Mouse (Mus musculus) lung, adult 2 months (tissue): ENCODE data around the gene Tap1. TPM values are rescaled to one million over a fixed set of nuclear protein-coding genes. Genes with fewer than 3 reads are reported as not detected.

Source experiments
- DNase-seq: peaks from one replicate; pipeline ENCODE4 v3.0.0; 2022
- H3K4me1 ChIP-seq: fragments of 200-500 bp; 2 replicates; pipeline ENCODE4 v1.6.1; 2011; ENCODE audit warnings: low read length; ENCODE audit not compliant: control insufficient read depth, insufficient read depth
- H3K4me3 ChIP-seq: fragments of 200-500 bp; replicated peaks from 2 replicates; pipeline ENCODE3; 2011; ENCODE audit warnings: low read depth, mild to moderate bottlenecking, control low read depth, low read length; ENCODE audit errors: extremely low read depth
- CTCF ChIP-seq: fragments of 200-500 bp; IDR thresholded peaks from 2 replicates; pipeline ENCODE4 v1.5.1; 2011; ENCODE audit warnings: mild to moderate bottlenecking, low read length, control low read depth; ENCODE audit not compliant: insufficient read depth
- POLR2A ChIP-seq: fragments of 200-500 bp; IDR thresholded peaks from 2 replicates; pipeline ENCODE4 v1.6.1; 2011; ENCODE audit warnings: low read depth, mild to moderate bottlenecking, control low read depth, low read length, borderline replicate concordance; ENCODE audit errors: extremely low read depth
- WGBS: fragments of 180-500 bp; shearing (Covaris S2); methylation state at CpG from one replicate; pipeline ENCODE4 v1.1.7; 2018; 5-methylcytosine and 5-hydroxymethylcytosine counted together
- polyA plus RNA-seq: library from polyadenylated mRNA; depleted of rRNA; stranded (reverse); fragments of >200 nt; gene quantifications from 2 replicates; pipeline ENCODE4 v1.2.3, GENCODE M21; 2012

The Tap1 gene
- polyA plus RNA-seq, 1 experiment, result 45.1 TPM

DNA sequence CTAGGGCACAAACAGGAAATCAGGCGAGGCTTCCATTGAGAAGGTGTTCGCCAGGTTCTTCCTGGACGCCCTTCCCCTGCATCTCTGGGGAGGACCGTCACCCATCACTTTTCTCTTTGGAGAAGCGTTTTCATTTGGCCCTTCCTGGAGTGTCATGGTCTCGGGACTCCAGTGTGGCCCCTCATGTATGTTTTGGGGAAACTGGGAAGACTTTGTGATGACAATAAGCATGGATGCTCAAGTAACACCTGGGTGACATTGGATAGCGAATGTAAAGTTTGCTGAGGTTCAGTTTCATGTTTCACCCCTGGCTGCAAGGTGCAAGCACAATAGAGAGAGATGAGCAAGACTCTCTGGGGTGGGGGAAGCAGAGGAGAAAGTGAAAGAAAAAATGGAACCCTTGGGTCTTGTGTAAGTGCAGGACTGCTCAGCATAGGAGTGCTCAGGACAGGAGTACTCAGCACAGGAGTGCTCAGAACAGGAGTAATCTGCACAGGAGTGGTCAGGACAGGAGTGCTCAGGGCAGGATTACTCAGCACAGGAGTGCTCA is 14.2 kb downstream of the Tap1 start:
- no peak for DNase-seq

GRCm38 (mm10) chr17:34202760-34203442 is 15.5 kb downstream of the Tap1 start:
- no peak overlapping the region for H3K4me3 ChIP-seq
- H3K4me1 ChIP-seq, result peaks cover 10% of the 10 kb centered on the region
- 80% methylated on average over 4 of the region's 4 CpGs for WGBS
- no peak for TF ChIP-seq CTCF
- TF ChIP-seq POLR2A, result no peak
- no peak for DNase-seq

More for the DNA sequence above, 14.2 kb downstream of the Tap1 start:
- Histone ChIP-seq H3K4me1 (peaks cover 10% of the 10 kb centered on the region), H3K4me3 (no peak overlapping the region)
- TF ChIP-seq POLR2A (no peak), CTCF (no peak)
- 74% methylated on average over 7 of the region's 7 CpGs for WGBS

DNA sequence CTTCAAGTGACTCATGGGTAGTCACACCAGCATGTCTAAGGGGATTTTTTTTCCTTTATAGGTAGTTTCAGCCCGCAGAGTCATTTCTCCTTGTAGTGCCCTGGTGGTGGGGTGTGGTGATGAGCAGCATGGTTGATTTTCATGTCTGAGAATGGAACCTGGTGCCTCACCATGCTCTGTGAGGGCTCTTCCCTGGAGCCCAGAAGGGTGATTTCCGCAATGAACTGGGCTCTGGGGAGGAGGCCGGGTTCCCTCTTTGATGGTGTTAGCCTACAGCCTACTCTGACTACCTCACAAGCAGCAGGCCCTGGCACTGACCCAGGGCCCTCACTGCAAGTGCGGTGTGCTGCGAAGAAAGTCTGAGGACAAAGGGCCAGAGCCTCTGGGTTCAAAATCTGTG is 16.1 kb downstream of the Tap1 start, which contains the start of gene Tap2:
TSS of gene Tap2 (plus strand) at position 84 of the 400 bp plus-strand sequence.
- TF ChIP-seq POLR2A, result no peak
- no peak for TF ChIP-seq CTCF
- Histone ChIP-seq H3K4me1 (peaks cover 10% of the 10 kb centered on the region), H3K4me3 (peak within 1 kb of the TSS; percentile 95)
- 73% methylated on average over 5 of the region's 5 CpGs for WGBS
- DNase-seq, result no peak

DNA sequence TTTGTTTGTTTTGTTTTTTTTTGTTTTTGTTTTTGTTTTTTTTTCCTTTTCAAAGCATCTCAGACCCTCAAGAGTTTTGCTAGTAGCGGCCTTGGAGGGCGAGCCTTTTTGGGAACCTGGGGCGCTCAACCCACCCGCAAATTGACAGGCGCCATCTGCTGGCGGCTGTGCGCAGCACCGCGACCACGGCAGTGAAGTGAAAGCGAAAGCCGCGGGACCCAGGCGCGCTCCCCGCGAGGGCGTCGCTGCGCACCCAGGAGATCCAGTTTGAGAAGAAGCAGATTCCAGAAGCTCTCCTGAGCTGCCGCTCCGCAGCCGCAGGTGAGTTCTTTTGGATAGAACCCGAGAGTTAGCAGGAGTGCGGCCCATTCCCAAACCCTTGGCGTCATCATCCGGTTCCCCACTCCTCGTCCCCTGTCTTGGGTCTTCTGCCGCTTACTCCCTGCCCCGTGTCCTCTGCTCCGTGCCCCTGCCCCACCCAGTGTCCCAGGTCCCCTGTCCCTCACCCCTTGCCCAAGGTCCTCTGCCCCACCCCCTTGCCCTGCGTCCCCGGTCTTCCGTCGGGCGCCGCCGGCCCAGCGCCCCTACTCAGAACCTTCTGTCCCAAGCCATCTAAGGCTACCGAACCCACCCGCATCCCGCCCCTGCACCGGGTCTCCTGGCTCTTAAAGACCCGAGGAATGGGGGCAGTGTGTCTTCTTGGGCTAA is 17.1 kb downstream of the Tap1 start:
- peak; percentile 93 for DNase-seq

DNA sequence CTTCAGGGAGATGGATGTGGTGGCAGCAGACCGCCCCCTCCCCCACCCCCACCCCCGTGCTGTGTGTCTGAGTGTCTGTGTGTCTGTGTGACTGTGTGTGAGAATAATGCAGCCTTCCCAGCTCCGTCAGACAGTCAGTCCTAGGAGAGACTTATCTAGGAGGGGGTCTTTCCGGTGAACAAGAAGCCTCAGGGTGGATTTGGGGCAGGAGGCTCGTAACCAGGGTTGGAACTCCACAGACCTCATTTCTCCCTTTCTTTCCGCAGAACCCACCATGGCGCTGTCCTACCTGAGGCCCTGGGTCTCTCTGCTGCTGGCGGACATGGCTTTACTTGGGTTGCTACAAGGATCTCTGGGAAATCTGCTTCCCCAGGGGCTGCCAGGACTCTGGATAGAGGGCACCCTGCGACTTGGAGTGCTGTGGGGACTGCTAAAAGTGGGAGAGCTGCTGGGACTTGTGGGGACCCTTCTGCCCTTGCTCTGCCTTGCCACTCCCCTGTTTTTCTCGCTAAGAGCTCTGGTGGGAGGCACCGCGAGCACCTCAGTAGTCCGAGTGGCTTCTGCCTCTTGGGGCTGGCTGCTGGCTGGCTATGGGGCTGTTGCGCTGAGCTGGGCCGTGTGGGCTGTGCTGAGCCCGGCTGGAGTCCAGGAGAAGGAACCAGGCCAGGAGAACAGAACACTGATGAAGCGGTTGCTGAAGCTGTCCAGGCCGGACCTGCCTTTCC is 17.8 kb downstream of the Tap1 start:
- WGBS, result 8% methylated on average over 18 of the region's 18 CpGs
- H3K4me3 ChIP-seq, result peak overlapping the region; percentile 95
- TF ChIP-seq CTCF (no peak), POLR2A (0 out of 2 replicates have a peak, but pooled peaks have one; percentile 3)
- peaks cover 7% of the 10 kb centered on the region for H3K4me1 ChIP-seq
- DNase-seq, result peak; percentile 37

More for the DNA sequence above, 17.1 kb downstream of the Tap1 start:
- H3K4me3 ChIP-seq, result peak overlapping the region; percentile 95
- peaks cover 7% of the 10 kb centered on the region for H3K4me1 ChIP-seq
- WGBS, result under 1% methylated on average over 44 of the region's 44 CpGs
- TF ChIP-seq CTCF (peak; percentile 74), POLR2A (peak; percentile 72; the same call in 1 of the 2 replicates)

DNA sequence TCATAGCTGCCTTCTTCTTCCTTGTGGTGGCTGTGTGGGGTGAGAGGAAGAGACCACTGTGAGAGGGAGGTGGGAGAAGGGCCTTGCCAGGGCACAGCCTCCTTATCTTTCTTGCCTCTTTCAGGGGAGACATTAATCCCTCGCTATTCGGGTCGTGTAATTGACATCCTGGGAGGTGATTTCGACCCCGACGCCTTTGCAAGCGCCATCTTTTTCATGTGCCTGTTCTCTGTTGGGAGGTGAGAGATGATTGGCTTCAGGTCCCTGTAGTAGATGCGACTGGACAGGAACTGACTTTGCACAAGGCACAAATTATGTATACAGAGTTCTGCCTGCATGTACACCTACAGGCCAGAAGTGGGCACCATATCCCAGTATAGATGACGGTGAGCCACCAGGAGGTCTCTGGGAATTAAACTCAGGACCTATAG is 18.4 kb downstream of the Tap1 start:
- H3K4me3 ChIP-seq, result peak overlapping the region; percentile 95

DNA sequence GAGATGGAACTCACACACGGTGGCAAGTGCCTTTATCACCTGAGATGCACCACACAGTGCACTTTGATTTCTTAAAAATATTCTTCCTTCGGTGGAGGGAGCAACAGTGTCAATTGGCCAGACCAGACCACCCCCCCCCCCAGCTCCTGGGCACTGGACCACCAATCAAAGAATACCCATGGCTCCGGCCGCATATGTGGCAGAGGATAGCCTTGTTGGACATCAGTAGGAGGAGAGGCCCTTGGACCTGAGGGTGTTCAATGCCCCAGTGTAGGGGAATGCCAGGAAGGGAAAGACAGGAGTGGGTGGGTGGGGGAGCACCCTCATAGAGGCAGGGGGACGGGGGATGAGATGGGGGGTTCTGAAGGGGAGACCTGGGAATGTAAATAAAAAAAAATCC is 19.4 kb downstream of the Tap1 start:
- no peak overlapping the region for H3K4me3 ChIP-seq
- peaks cover 7% of the 10 kb centered on the region for H3K4me1 ChIP-seq
- TF ChIP-seq CTCF (no peak), POLR2A (no peak)
- no peak for DNase-seq
- WGBS, result 90% methylated on average over 5 of the region's 5 CpGs

More for the DNA sequence above, 18.4 kb downstream of the Tap1 start:
- TF ChIP-seq POLR2A (no peak), CTCF (peak; percentile 48)
- DNase-seq, result peak; percentile 41
- WGBS, result 16% methylated on average over 9 of the region's 9 CpGs
- H3K4me1 ChIP-seq, result peaks cover 7% of the 10 kb centered on the region

DNA sequence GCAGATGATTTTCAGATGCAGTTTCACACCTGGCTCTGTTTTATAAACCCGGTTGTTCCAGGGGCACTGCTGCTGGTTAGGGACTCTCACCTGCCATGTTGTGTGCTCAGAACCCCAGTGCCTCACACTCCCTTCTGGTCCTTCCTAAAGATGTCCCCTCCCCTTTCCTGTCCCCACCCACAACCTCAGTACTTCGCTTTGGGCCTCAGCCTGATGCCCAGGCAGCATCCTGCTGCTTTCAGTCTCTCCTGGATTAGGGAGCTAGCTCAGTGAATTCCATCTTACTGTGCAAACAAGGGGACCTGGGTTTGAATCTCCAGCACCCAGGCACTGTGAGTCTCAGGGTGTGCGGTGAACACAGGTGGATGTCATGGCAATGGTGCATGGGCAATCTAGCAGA is 20.1 kb downstream of the Tap1 start:
- peaks cover 7% of the 10 kb centered on the region for H3K4me1 ChIP-seq
- no peak overlapping the region for H3K4me3 ChIP-seq
- no peak for DNase-seq
- 56% methylated on average over 3 of the region's 3 CpGs for WGBS
- TF ChIP-seq CTCF, result no peak
- no peak for TF ChIP-seq POLR2A

- no peak for TF ChIP-seq POLR2A
- TF ChIP-seq CTCF, result no peak
- no peak for DNase-seq
- Histone ChIP-seq H3K4me1 (peaks cover 7% of the 10 kb centered on the region), H3K4me3 (no peak overlapping the region)
- 93% methylated on average over 9 of the region's 9 CpGs for WGBS
These were observed 20.5 kb downstream of the Tap1 start for GRCm38 (mm10) chr17:34207866-34208265.
